In genomic region chr7:139422827-139423226, GRCm38 (mm10) we compare ENCODE assay signal across 29 mouse cellular contexts. TPM values are rescaled to one million over a fixed set of nuclear protein-coding genes. Genes with fewer than 3 reads are reported as not detected.
DNase-seq lines count a peak whose midpoint lies in the region; ATAC-seq lines count a peak whose summit lies in the region.
"Had no signal": no experiment of that assay in that cellular context is flagged by ENCODE, and none has a peak within 500 bp of the region (broad histone marks: within the 10 kb centered on the region; RNA-seq: fewer than 3 reads in every experiment).

No protein-coding gene starts in this region.

- H3K36me3 ChIP-seq in midbrain, embryonic 13.5 days = no peaks in the 10 kb centered on the region

- no peaks in the 10 kb centered on the region for H3K4me1 ChIP-seq in midbrain, embryonic 13.5 days (replicated peaks)
- H3K4me1 ChIP-seq: embryonic facial prominence, embryonic 15.5 days; hindbrain, embryonic 10.5 days; hindbrain, embryonic 13.5 days had no signal

- H3K27me3 ChIP-seq in midbrain, embryonic 13.5 days = no peaks in the 10 kb centered on the region
- H3K27me3 ChIP-seq: embryonic facial prominence, embryonic 12.5 days; embryonic facial prominence, embryonic 15.5 days; heart, embryonic 12.5 days; heart, embryonic 15.5 days; hindbrain, embryonic 13.5 days; Patski had no signal

- H3K4me3 ChIP-seq in midbrain, embryonic 13.5 days (replicated peaks) = no peak overlapping the region
- H3K4me3 ChIP-seq: embryonic facial prominence, embryonic 12.5 days; embryonic facial prominence, embryonic 15.5 days; gastrocnemius, adult 2 months; heart, embryonic 12.5 days; heart, embryonic 15.5 days; hindbrain, embryonic 10.5 days; hindbrain, embryonic 13.5 days had no signal

- no peak for DNase-seq in frontal cortex, postnatal 14 days (ENCODE audit: low spot score in 2 of 2)
- peak; percentile 35 for DNase-seq in layer of hippocampus, adult 9-11 months
- DNase-seq in layer of hippocampus, adult 9-10 months (ENCODE audit: low spot score) = no peak
- peak; percentile 51 to 62 for DNase-seq in right cerebral cortex, adult 2 months (ENCODE audit: low spot score in 2 of 2)
- DNase-seq in right cerebral cortex, postnatal 14 days = no peak
- peak; percentile 36 to 37 for DNase-seq in right cerebral cortex, postnatal 36 days (ENCODE audit: low spot score in 2 of 2)
- DNase-seq: adrenal gland, postnatal 10 days; adrenal gland, postnatal 36 days; cerebellum, adult 11 months; cerebellum, adult 2 months; cerebellum, adult 9-11 months; cerebellum, postnatal 25 days; forebrain, postnatal 0 days; gastrocnemius, adult 2 months; gastrocnemius, postnatal 14 days; heart, adult 18-20 months; heart, postnatal 10 days; heart, postnatal 36 days had no signal

- no peaks in the 10 kb centered on the region for H3K9me3 ChIP-seq in midbrain, embryonic 13.5 days
- H3K9me3 ChIP-seq: embryonic facial prominence, embryonic 12.5 days; heart, embryonic 15.5 days; hindbrain, embryonic 13.5 days had no signal

- peak; percentile 69; the same call in 1 of the 2 replicates for ATAC-seq in frontal cortex, adult (ENCODE audit: low TSS enrichment)
- ATAC-seq in midbrain, embryonic 13.5 days = no peak
- ATAC-seq: forebrain, embryonic 14.5 days; forebrain, postnatal 0 days; hindbrain, embryonic 16.5 days; Patski had no signal

- no peak overlapping the region for H3K4me2 ChIP-seq in midbrain, embryonic 13.5 days (replicated peaks)
- H3K4me2 ChIP-seq: embryonic facial prominence, embryonic 12.5 days; embryonic facial prominence, embryonic 15.5 days; heart, embryonic 12.5 days; heart, embryonic 15.5 days; hindbrain, embryonic 13.5 days had no signal

- no peak overlapping the region for H3K27ac ChIP-seq in midbrain, embryonic 13.5 days
- H3K27ac ChIP-seq: embryonic facial prominence, embryonic 12.5 days; embryonic facial prominence, embryonic 15.5 days; gastrocnemius, adult 2 months; heart, embryonic 15.5 days; hindbrain, embryonic 10.5 days; hindbrain, embryonic 13.5 days had no signal

- no peak overlapping the region for H3K9ac ChIP-seq in midbrain, embryonic 13.5 days (replicated peaks)
- H3K9ac ChIP-seq: embryonic facial prominence, embryonic 12.5 days; embryonic facial prominence, embryonic 15.5 days; forebrain, postnatal 0 days; heart, embryonic 12.5 days; heart, embryonic 15.5 days; hindbrain, embryonic 13.5 days had no signal

- 95% methylated on average over 6 of the region's 6 CpGs for WGBS in midbrain, embryonic 13.5 days

RNA-seq across cellular contexts. Expression of gene Inpp5a, which starts 33.9 kb away (rescaled TPM):
- 10.0 and 14.3 TPM in 2 replicates for polyA plus RNA-seq in midbrain, embryonic 13.5 days (2015; fragmentation: Nextera tagmentation; extraction: Ambion mirVana)

Comparison
In these comparisons a context has a peak if more than half of its experiments do, and no peak if none do; other contexts are left out.
1. DNase-seq: peak in layer of hippocampus, adult 9-11 months (single experiment), right cerebral cortex, adult 2 months (2 of 2) and right cerebral cortex, postnatal 36 days (2 of 2); none in frontal cortex, postnatal 14 days (0 of 2), layer of hippocampus, adult 9-10 months (single experiment) and right cerebral cortex, postnatal 14 days (single experiment).